Mouse (Mus musculus) right cerebral cortex, adult 18-20 months (tissue): ENCODE measurements around the gene Ubash3a.

Experiments used
- DNase-seq: peaks from one replicate; pipeline ENCODE4 v3.0.0; 2022; ENCODE audit warnings: mixed read lengths

Ubash3a gene

DNA sequence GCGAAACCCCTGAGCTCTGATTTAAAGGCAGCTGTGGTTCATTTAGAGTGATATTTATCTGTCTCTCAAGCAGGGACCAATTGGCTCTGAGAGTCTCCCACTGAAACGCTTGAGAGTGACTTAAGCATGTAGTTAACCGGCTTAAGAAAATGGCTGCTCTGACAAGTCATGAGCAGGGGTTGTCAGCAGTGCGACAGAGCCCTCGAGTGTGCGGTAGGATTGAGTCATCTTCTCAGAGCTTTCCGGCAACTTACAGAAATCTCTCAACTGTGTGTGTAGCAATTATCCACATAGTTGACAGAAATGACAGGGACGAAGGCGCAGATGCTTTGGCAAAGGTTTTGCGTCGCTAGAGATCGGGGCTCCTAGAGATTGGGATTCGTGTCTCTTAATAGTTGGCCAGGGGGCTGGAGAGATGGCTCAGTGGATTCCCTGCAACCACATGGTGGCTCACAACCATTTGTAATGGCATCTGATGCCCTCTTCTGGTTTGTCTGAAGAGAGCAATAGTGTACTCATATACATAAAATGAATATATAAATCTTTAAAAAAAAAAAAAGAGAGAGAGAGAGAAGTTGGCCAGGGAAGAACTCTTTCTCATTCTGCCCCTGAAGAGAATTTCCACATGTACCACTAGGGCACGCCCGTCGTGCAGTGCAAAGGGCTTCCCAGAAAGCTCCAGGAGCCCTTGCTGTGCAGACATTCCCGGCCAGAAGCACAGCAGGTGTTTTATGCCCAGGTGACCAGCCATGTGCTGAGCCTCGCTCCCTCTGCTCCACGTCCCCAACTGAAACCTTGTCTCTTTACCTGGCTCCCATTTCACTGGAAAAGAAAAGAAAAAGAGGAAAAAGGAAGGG is 74.4 kb downstream of the Ubash3a start:
- DNase-seq = no peak

DNA sequence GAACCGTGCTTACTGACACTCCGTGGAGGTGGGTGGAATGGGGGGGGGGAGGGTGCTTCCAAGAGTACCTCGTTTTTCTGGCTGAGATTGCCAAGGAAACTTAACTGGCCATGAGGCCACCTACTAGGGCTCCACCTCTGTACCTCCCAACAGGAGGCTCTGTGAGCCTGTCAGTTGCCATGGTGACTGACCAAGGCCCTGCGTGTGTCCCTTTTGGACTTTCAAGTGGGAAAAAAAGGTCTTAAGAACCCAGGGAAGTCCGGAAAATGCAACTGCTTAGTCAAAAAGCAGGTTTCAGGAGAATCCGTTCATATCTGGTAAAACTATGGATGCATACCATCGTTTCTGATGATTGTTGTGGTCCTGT is 75.0 kb downstream of the Ubash3a start:
- DNase-seq = no peak

- DNase-seq = no peak
Observed at GRCm38 (mm10) chr17:31285867-31286266, 78.2 kb downstream of the Ubash3a start.

DNA sequence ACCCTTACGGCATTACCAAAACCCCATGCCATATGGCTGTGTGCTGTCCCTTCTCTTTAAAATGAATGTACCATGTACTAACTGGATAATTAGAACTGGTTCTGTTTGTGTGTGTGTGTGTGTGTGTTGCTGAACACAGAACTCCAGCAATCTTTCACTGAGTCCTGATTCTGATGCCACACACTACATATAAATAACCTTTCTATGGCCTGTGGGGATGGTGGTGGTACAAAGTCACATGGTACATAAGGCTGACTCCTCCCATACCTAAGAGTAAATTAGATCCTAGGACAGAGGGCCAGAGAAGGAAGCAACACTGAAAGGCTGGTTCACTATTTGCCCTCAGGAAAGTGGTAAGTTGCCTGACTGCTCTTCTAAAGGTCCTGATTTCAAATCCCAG is 78.8 kb downstream of the Ubash3a start, which contains the start of gene Slc37a1:
TSS of gene Slc37a1 (plus strand) at position 301 of the 400 bp plus-strand sequence.
- DNase-seq = no peak

- DNase-seq = no peak
Observed at GRCm38 (mm10) chr17:31287216-31287615, 79.5 kb downstream of the Ubash3a start.

GRCm38 (mm10) chr17:31288999-31289726 is 81.5 kb downstream of the Ubash3a start:
- no peak for DNase-seq

DNA sequence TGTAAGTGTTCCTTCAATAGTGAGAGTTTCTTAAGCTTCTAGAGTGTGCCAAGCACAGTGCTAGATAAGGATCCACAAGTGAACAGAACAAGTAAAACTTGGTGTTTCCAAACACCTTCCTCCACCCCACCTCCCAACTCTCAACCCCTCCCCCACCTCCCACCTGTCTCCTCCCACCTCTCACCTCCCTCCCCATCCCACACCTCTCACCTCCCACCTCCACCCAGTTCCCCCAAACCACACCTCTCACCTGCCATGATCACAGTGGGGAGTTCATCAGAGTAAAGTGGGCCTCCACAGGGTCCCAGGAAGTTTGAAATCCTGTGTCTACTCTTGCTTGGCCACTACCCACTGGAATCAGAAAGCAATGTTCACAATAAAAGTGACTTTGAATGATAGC is 82.6 kb downstream of the Ubash3a start:
- DNase-seq = no peak

- DNase-seq = no peak
Observed at GRCm38 (mm10) chr17:31290859-31291258, 83.2 kb downstream of the Ubash3a start.

DNA sequence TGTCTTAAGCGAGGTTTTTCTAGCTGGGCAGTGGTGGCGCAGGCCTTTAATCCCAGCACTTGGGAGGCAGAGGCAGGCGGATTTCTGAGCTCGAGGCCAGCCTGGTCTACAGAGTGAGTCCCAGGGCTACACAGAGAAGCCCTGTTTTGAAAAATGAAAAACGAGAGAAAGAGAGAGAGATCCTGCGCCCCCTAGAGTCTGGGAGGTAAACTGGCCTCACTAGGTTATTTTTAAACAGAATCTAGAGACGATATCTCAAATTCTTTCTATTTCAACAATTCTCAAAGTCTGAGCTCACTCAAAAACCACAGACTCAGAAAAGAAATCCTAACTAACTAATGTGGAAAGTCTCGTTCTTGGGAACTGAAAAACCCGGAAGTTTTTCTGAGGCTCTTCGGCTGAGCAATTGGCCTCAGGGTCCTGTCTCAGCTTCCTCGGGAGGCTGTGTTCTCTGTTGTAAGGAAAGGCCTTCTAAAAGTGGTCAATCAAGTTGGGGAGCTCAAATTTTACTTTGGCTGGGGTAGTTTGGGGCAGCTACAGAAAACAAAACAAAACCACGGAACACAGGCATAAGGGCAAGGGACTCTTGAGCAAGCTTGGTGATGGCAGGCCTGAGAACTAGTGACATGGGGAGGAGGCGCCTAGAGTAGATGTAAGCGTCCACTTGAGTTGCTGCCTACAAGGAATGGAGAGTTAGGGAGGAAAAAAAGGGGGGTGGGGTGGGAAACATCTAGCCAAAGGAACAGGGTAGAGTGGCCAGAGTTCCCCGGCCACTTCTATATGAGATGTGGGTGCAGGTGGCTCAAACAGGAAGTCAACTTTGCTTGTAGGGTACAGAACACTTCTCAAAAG is 86.9 kb downstream of the Ubash3a start:
- no peak for DNase-seq

DNA sequence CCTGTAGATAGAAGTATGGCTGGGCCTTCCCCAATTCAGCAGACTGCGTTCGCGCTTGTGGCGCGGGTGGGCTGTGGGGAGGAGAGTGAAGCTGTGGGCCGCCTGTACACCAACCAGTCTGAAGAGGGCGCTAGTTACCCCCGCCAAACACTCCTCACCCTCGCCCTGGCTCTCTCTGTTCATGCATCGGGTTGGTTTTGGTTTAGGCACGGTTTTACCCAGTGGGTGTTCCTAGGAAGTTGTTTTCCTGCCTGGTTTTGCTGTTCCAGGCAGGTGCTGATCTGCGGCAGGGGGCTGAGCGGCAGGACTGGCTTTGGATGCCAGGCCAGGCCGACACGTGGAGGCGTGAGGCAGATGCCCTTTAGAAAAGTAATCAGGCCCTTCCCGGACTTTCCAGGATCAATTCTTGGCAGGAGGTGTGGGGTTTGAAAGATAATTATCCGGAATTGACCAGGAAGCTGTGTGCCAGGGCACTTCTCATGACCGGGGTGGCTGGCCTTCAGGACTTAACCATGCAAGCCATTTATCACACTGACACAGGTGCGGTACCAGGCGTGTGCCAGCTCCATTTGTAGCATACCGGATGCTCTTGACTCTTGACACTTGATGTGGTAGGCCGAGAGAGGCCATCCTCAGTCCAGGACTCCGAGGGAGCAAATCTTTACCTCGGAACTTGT is 87.7 kb downstream of the Ubash3a start:
- DNase-seq = no peak

- peak; percentile 84 for DNase-seq
Observed at GRCm38 (mm10) chr17:31295892-31296781, 88.5 kb downstream of the Ubash3a start.
